Mouse (Mus musculus) CH12.LX (cell line): Measurements from ENCODE around the gene Fyb2. TPM values are rescaled to one million over a fixed set of nuclear protein-coding genes. Genes with fewer than 3 reads are reported as not detected.

ENCODE experiments used
- DNase-seq: peaks from one replicate; pipeline ENCODE4 v3.0.0-alpha.2; 2013; ENCODE audit errors: extremely low read depth
- H3K27ac ChIP-seq: 2 replicates; pipeline ENCODE4 v1.5.1; 2012; ENCODE audit warnings: low read depth, mild to moderate bottlenecking, control low read depth, moderate library complexity; ENCODE audit not compliant: insufficient read depth
- H3K27me3 ChIP-seq: replicated peaks from 2 replicates; pipeline ENCODE3; 2012; ENCODE audit warnings: inconsistent platforms
- H3K36me3 ChIP-seq, 2 experiments: replicated peaks in 1 of 2; 2 replicates each; pipeline versions ENCODE3 to v1.6.1; 2012; ENCODE audit warnings: inconsistent platforms in 1 of 2, low read length in 1 of 2, mild to moderate bottlenecking in 1 of 2, mixed read lengths in 1 of 2, moderate library complexity in 1 of 2; ENCODE audit not compliant: control insufficient read depth in 1 of 2, insufficient read depth in 1 of 2
- H3K4me1 ChIP-seq, 2 experiments: 2 replicates each; pipeline ENCODE4 v1.6.1; 2012; ENCODE audit warnings: inconsistent platforms in 1 of 2, moderate library complexity in 1 of 2; ENCODE audit not compliant: insufficient read depth in 2 of 2, control insufficient read depth in 1 of 2
- H3K4me2 ChIP-seq: 2 replicates; pipeline ENCODE4 v1.6.1; 2012; ENCODE audit warnings: low read depth, mild to moderate bottlenecking, control low read depth; ENCODE audit not compliant: poor library complexity, insufficient read depth, severe bottlenecking
- H3K4me3 ChIP-seq, 3 experiments: fragments of 150-350 bp in 1 of 3; sonication (generic) in 1 of 3; replicated peaks in 1 of 3; 2 replicates each; pipeline versions ENCODE3 to v1.5.1; 2011 to 2012; ENCODE audit warnings: low read depth in 2 of 3, low read length in 2 of 3, mild to moderate bottlenecking in 2 of 3, moderate library complexity in 2 of 3, control low read depth in 1 of 3, improper control_type of control experiment in 1 of 3, inconsistent platforms in 1 of 3, mixed read lengths in 1 of 3; ENCODE audit not compliant: poor library complexity in 1 of 3
- H3K79me2 ChIP-seq: replicated peaks from 2 replicates; pipeline ENCODE4 v1.6.1; 2012; ENCODE audit warnings: mild to moderate bottlenecking, moderate library complexity; ENCODE audit not compliant: control insufficient read depth, poor library complexity, insufficient read depth, severe bottlenecking; ENCODE audit errors: extremely low read depth
- H3K9ac ChIP-seq: 2 replicates; pipeline ENCODE4 v1.6.1; 2012; ENCODE audit warnings: low read depth, mild to moderate bottlenecking, control low read depth, moderate library complexity; ENCODE audit not compliant: insufficient read depth
- H3K9me3 ChIP-seq: replicated peaks from 2 replicates; pipeline ENCODE3; 2012; ENCODE audit warnings: low read length, inconsistent platforms, mixed read lengths
- CHD2 ChIP-seq: IDR thresholded peaks from 2 replicates; pipeline ENCODE4 v1.6.1; 2011; ENCODE audit warnings: low read length, improper control_type of control experiment
- CTCF ChIP-seq, 2 experiments: IDR thresholded peaks in 1 of 2; conservative IDR thresholded peaks in 1 of 2; 2 replicates each; pipeline ENCODE4 v1.5.1; 2011 to 2012; ENCODE audit warnings: low read depth in 2 of 2, low read length in 2 of 2, improper control_type of control experiment in 1 of 2, inconsistent platforms in 1 of 2, mild to moderate bottlenecking in 1 of 2, moderate library complexity in 1 of 2
- E2F4 ChIP-seq: IDR thresholded peaks from 2 replicates; pipeline ENCODE4 v1.6.1; 2011; ENCODE audit warnings: low read depth, low read length, improper control_type of control experiment; ENCODE audit not compliant: insufficient replicate concordance
- ELF1 ChIP-seq: IDR thresholded peaks from 2 replicates; pipeline ENCODE4 v1.6.1; 2014; ENCODE audit warnings: low read depth, mild to moderate bottlenecking, inconsistent platforms, low read length, improper control_type of control experiment
- EP300 ChIP-seq: IDR thresholded peaks from 2 replicates; pipeline ENCODE4 v1.6.1; 2011; ENCODE audit warnings: low read length, improper control_type of control experiment
- ETS1 ChIP-seq: conservative IDR thresholded peaks from 2 replicates; pipeline ENCODE4 v1.6.1; 2012; ENCODE audit warnings: low read depth, mild to moderate bottlenecking, inconsistent platforms, low read length, improper control_type of control experiment, moderate library complexity
- GABPA ChIP-seq: IDR thresholded peaks from 2 replicates; pipeline ENCODE4 v1.6.1; 2012; ENCODE audit warnings: low read depth, low read length, improper control_type of control experiment, inconsistent platforms; ENCODE audit not compliant: insufficient replicate concordance
- HCFC1 ChIP-seq: IDR thresholded peaks from 2 replicates; pipeline ENCODE4 v1.6.1; 2012; ENCODE audit warnings: low read depth, mild to moderate bottlenecking, inconsistent platforms, low read length, improper control_type of control experiment
- IRF4 ChIP-seq: IDR thresholded peaks from 2 replicates; pipeline ENCODE4 v1.6.1; 2014; ENCODE audit warnings: low read depth, mild to moderate bottlenecking, inconsistent platforms, low read length, improper control_type of control experiment
- JUND ChIP-seq: conservative IDR thresholded peaks from 2 replicates; pipeline ENCODE4 v1.6.1; 2011; ENCODE audit warnings: low read depth, low read length, improper control_type of control experiment
- KAT2A ChIP-seq: IDR thresholded peaks from 2 replicates; pipeline ENCODE4 v1.6.1; 2012; ENCODE audit warnings: low read length, improper control_type of control experiment, inconsistent platforms; ENCODE audit not compliant: insufficient replicate concordance
- MAX ChIP-seq: IDR thresholded peaks from 2 replicates; pipeline ENCODE4 v1.6.1; 2011; ENCODE audit warnings: low read length, improper control_type of control experiment
- MAZ ChIP-seq: IDR thresholded peaks from 2 replicates; pipeline ENCODE4 v1.6.1; 2012; ENCODE audit warnings: low read depth, mild to moderate bottlenecking, inconsistent platforms, low read length, improper control_type of control experiment, moderate library complexity
- MEF2A ChIP-seq: IDR thresholded peaks from 2 replicates; pipeline ENCODE4 v1.6.1; 2014; ENCODE audit warnings: low read depth, mild to moderate bottlenecking, inconsistent platforms, low read length, improper control_type of control experiment, borderline replicate concordance
- MXI1 ChIP-seq: IDR thresholded peaks from 2 replicates; pipeline ENCODE4 v1.6.1; 2011; ENCODE audit warnings: mild to moderate bottlenecking, low read depth, low read length, improper control_type of control experiment
- NELFE ChIP-seq: IDR thresholded peaks from 2 replicates; pipeline ENCODE4 v1.6.1; 2011; ENCODE audit warnings: low read depth, low read length, improper control_type of control experiment
- PAX5 ChIP-seq: IDR thresholded peaks from 2 replicates; pipeline ENCODE4 v1.6.1; 2012; ENCODE audit warnings: low read length, inconsistent platforms, mixed read lengths
- POLR2A ChIP-seq: IDR thresholded peaks from 2 replicates; pipeline ENCODE4 v1.6.1; 2011; ENCODE audit warnings: low read depth, mild to moderate bottlenecking, improper control_type of control experiment, low read length
- RCOR1 ChIP-seq: conservative IDR thresholded peaks from 2 replicates; pipeline ENCODE4 v1.6.1; 2012; ENCODE audit warnings: low read depth, mild to moderate bottlenecking, inconsistent platforms, low read length, improper control_type of control experiment
- SIN3A ChIP-seq: IDR thresholded peaks from 2 replicates; pipeline ENCODE4 v1.6.1; 2012; ENCODE audit warnings: low read length, improper control_type of control experiment, inconsistent platforms
- SMC3 ChIP-seq: IDR thresholded peaks from 2 replicates; pipeline ENCODE4 v1.6.1; 2011; ENCODE audit warnings: low read depth, low read length, improper control_type of control experiment
- USF2 ChIP-seq: conservative IDR thresholded peaks from 2 replicates; pipeline ENCODE4 v1.6.1; 2011; ENCODE audit warnings: low read depth, low read length, improper control_type of control experiment
- ZC3H11A ChIP-seq: IDR thresholded peaks from 2 replicates; pipeline ENCODE4 v1.6.1; 2012; ENCODE audit warnings: low read depth, mild to moderate bottlenecking, inconsistent platforms, low read length, improper control_type of control experiment
- ZKSCAN1 ChIP-seq: IDR thresholded peaks from 2 replicates; pipeline ENCODE4 v1.6.1; 2012; ENCODE audit warnings: low read depth, inconsistent platforms, low read length, improper control_type of control experiment, borderline replicate concordance
- dilution Hi-C: fragments of 300-500 bp; cut with MboI; formaldehyde crosslinking; loops from 2 replicates; pipeline ENCODE4 v1.14.3; 2020; ENCODE audit warnings: low sequenced_read_pairs; ENCODE audit not compliant: extremely low pct_unique_long_range_greater_than_20kb, extremely low pct_ligation_motif_present
- in situ Hi-C: fragments of 300-500 bp; cut with MboI; formaldehyde crosslinking; loops from 3 replicates; pipeline ENCODE4 v1.14.3; 2019; ENCODE audit warnings: low sequenced_read_pairs, low pct_ligation_motif_present, low pct_unique_long_range_greater_than_20kb, mixed read lengths
- polyA plus RNA-seq: library from polyadenylated mRNA; unstranded; fragments of >175 nt; gene quantifications from 2 replicates; pipeline ENCODE4 v1.2.1, GENCODE M21; 2012; ENCODE audit warnings: low read depth; ENCODE audit not compliant: insufficient read length
- total RNA-seq, 2 experiments: library from RNA; depleted of rRNA; stranded (reverse); fragments of 300-350 nt in 1 of 2; fragments of >200 nt in 1 of 2; gene quantifications; 2 replicates each; pipeline ENCODE4 v1.2.3; 2012 to 2014

The Fyb2 gene
- total and polyA plus RNA-seq, 3 experiments, result 0.28 TPM; not detected in 2

- DNase-seq, result no peak
- H3K36me3 ChIP-seq, result no peaks in the 10 kb centered on the region
- H3K9me3 ChIP-seq, result no peaks in the 10 kb centered on the region
- dilution Hi-C loops, result no loop called here
- no peaks in the 10 kb centered on the region for H3K27me3 ChIP-seq
- no peak overlapping the region for H3K4me3 ChIP-seq
- no peaks in the 10 kb centered on the region for H3K79me2 ChIP-seq
- in situ Hi-C loops, result no loop called here
- TF ChIP-seq ZC3H11A (no peak), CHD2 (no peak), NELFE (no peak), E2F4 (no peak), MAX (no peak), EP300 (no peak), MXI1 (no peak), MEF2A (no peak), RCOR1 (no peak), ETS1 (no peak), HCFC1 (no peak), GABPA (no peak), KAT2A (no peak), JUND (no peak), POLR2A (no peak), USF2 (no peak), ZKSCAN1 (no peak), MAZ (no peak), PAX5 (no peak), ELF1 (no peak)
- TF ChIP-seq, all 38 proteins: peak for 0
- no peak overlapping the region for H3K4me2 ChIP-seq
- H3K9ac ChIP-seq, result no peak overlapping the region
- H3K4me1 ChIP-seq, result peaks cover 0 to 4% of the 10 kb centered on the region in 2 experiments; a peak in 2 of 4 replicates
- H3K27ac ChIP-seq, result no peak overlapping the region
Measured at GRCm38 (mm10) chr4:105001736-105002135, 88.5 kb downstream of the Fyb2 start.

DNA sequence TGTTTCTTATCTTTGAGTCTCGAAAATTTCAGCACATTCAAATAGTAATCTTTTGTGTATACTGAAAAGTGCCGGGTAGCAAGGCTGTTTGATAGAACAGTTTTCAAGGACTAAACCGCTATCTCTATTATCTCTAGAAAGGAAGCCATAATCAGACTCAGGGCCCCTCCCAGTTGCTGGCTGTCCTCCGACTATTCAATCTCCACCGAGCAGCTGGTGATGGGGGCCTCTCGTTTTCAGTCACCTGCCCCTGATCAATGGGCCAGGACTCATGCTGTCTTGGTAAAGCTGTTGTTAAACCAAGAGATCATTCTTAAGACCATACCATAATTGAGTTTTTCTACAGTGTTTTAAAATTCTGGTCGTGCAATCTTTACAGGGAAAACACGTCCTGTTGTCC lies 90.9 kb downstream of the Fyb2 start:
- DNase-seq, result no peak
- Histone ChIP-seq H3K36me3 (no peaks in the 10 kb centered on the region), H3K9ac (no peak overlapping the region), H3K79me2 (no peaks in the 10 kb centered on the region), H3K4me1 (peaks cover 0 to 18% of the 10 kb centered on the region in 2 experiments; a peak in 2 of 4 replicates), H3K27ac (no peak overlapping the region), H3K9me3 (peaks cover 6% of the 10 kb centered on the region), H3K4me2 (no peak overlapping the region), H3K4me3 (no peak overlapping the region), H3K27me3 (no peaks in the 10 kb centered on the region)
- in situ Hi-C loops, result no loop called here
- TF ChIP-seq POLR2A, result no peak
- no peak for TF ChIP-seq SIN3A
- no peak for TF ChIP-seq NELFE
- TF ChIP-seq MAZ, result no peak
- TF ChIP-seq MEF2A, result no peak
- TF ChIP-seq CTCF (conservative IDR thresholded peaks at IDR 0.05 in 1 of 2, IDR thresholded peaks at IDR 0.05 in 1 of 2; ENCODE audit: low read depth in 2 of 2, low read length in 2 of 2), result no peak
- TF ChIP-seq RCOR1, result no peak
- no peak for TF ChIP-seq ETS1
- no peak for TF ChIP-seq IRF4
- TF ChIP-seq SMC3, result no peak
- no peak for TF ChIP-seq GABPA
- TF ChIP-seq EP300, result no peak
- TF ChIP-seq E2F4, result no peak
- no peak for TF ChIP-seq USF2
- dilution Hi-C loops, result no loop called here
